Mouse (Mus musculus): ENCODE data around the gene Tma7. TPM values are rescaled to one million over a fixed set of nuclear protein-coding genes. Genes with fewer than 3 reads are reported as not detected.

Tma7 gene
- total and polyA plus RNA-seq, 3 experiments: 366 to 400 TPM; not detected in 1

DNA sequence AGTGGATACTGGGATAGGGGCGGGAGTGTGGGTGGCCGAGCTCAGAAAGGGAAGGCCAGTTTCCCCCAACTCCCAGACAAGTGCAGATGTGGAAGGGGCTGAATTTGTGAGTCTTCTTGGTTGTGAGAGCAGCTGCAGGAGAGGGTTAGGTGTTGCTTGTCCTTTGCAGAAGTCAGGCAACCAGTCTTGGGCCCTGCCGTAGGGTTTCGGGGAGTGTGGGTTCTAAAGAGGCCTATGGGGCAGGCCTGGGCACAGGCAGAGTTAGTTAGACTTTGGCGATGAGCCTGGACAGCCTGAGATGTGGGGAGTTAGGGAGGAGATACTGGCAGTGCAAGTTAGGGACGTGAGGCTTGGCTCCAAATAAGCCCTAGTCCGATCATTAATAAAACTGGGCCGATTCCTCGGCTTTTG is 13.9 kb upstream of the Tma7 start:
- Histone ChIP-seq H3K4me3 (ENCODE audit: control insufficient read depth in 1 of 2, insufficient read depth in 1 of 2, low read depth in 2 of 2, low read length in 2 of 2) (no peak overlapping the region), H3K27me3 (ENCODE audit: control insufficient read depth in 1 of 2, insufficient read depth in 2 of 2, low read length in 2 of 2) (no peaks in the 10 kb centered on the region), H3K36me3 (ENCODE audit: control insufficient read depth in 1 of 2, insufficient read depth in 2 of 2, low read length in 2 of 2) (no peaks in the 10 kb centered on the region), H3K27ac (ENCODE audit: control insufficient read depth, low read depth, low read length) (no peak overlapping the region), H3K79me2 (ENCODE audit: control insufficient read depth, insufficient read depth, low read length, poor library complexity) (no peaks in the 10 kb centered on the region), H3K9me3 (replicated peaks; ENCODE audit: insufficient read depth, low read length) (no peaks in the 10 kb centered on the region), H3K4me1 (ENCODE audit: control insufficient read depth in 1 of 2, insufficient read depth in 2 of 2, low read length in 2 of 2) (no peaks in the 10 kb centered on the region), H3K9ac (ENCODE audit: control insufficient read depth, low read depth, low read length, poor library complexity, severe bottlenecking) (no peak overlapping the region)
- no peak for DNase-seq (ENCODE audit: low read depth, low spot score)
- no peak for TF ChIP-seq POLR2AphosphoS2 (IDR thresholded peaks at IDR 0.05; ENCODE audit: low read length)
- no peak for TF ChIP-seq MYC (IDR thresholded peaks at IDR 0.05; ENCODE audit: low read depth, low read length)
- no peak for TF ChIP-seq CHD2 (IDR thresholded peaks at IDR 0.05; ENCODE audit: low read length)
- no peak for TF ChIP-seq TCF12 (IDR thresholded peaks at IDR 0.05; ENCODE audit: low read depth, low read length)
- no peak for TF ChIP-seq CTCF (IDR thresholded peaks at IDR 0.05 in 2 of 3, conservative IDR thresholded peaks at IDR 0.05 in 1 of 3; ENCODE audit: control insufficient read depth in 1 of 3, insufficient read depth in 1 of 3, low read depth in 2 of 3, low read length in 3 of 3, poor library complexity in 1 of 3, severe bottlenecking in 1 of 3)
- TF ChIP-seq USF2 (IDR thresholded peaks at IDR 0.05; ENCODE audit: borderline replicate concordance in 1 of 2, insufficient read depth in 1 of 2, low read depth in 1 of 2, low read length in 2 of 2): no peak
- TF ChIP-seq MAZ (IDR thresholded peaks at IDR 0.05; ENCODE audit: low read depth, low read length): no peak
- no peak for TF ChIP-seq TAL1 (IDR thresholded peaks at IDR 0.05; ENCODE audit: low read length)
- no peak for TF ChIP-seq GATA1 (IDR thresholded peaks at IDR 0.05; ENCODE audit: low read depth, low read length)
- TF ChIP-seq POLR2AphosphoS5 (IDR thresholded peaks at IDR 0.05; ENCODE audit: borderline replicate concordance, low read depth, low read length): no peak

GRCm38 (mm10) chr9:109095137-109095982 is 13.0 kb upstream of the Tma7 start, which contains the start of gene Plxnb1:
TSS of gene Plxnb1 (plus strand) at chr9:109095389.
- no peak for DNase-seq (ENCODE audit: low read depth, low spot score)
- no peaks in the 10 kb centered on the region for H3K27me3 ChIP-seq (ENCODE audit: control insufficient read depth in 1 of 2, insufficient read depth in 2 of 2, low read length in 2 of 2)
- H3K9me3 ChIP-seq (replicated peaks; ENCODE audit: insufficient read depth, low read length): no peaks in the 10 kb centered on the region
- H3K79me2 ChIP-seq (ENCODE audit: control insufficient read depth, insufficient read depth, low read length, poor library complexity): no peaks in the 10 kb centered on the region
- no peaks in the 10 kb centered on the region for H3K4me1 ChIP-seq (ENCODE audit: control insufficient read depth in 1 of 2, insufficient read depth in 2 of 2, low read length in 2 of 2)
- TF ChIP-seq HCFC1 (IDR thresholded peaks at IDR 0.05; ENCODE audit: low read depth, low read length) (no peak), SIN3A (IDR thresholded peaks at IDR 0.05; ENCODE audit: low read length) (no peak), ZNF384 (IDR thresholded peaks at IDR 0.05; ENCODE audit: low read depth, low read length) (no peak), ZKSCAN1 (IDR thresholded peaks at IDR 0.05; ENCODE audit: low read depth, low read length) (no peak), E2F4 (IDR thresholded peaks at IDR 0.05; ENCODE audit: borderline replicate concordance, low read depth, low read length) (no peak), GABPA (IDR thresholded peaks at IDR 0.05; ENCODE audit: low read depth, low read length) (no peak), MEF2A (IDR thresholded peaks at IDR 0.05; ENCODE audit: extremely low read depth, insufficient replicate concordance, low read depth, low read length, poor library complexity, severe bottlenecking) (no peak), ZMIZ1 (IDR thresholded peaks at IDR 0.05; ENCODE audit: low read depth, low read length) (no peak), MYB (IDR thresholded peaks at IDR 0.05; ENCODE audit: low read depth, low read length) (no peak), CHD1 (IDR thresholded peaks at IDR 0.05; ENCODE audit: low read depth, low read length) (no peak), MAZ (IDR thresholded peaks at IDR 0.05; ENCODE audit: low read depth, low read length) (no peak), ELF1 (IDR thresholded peaks at IDR 0.05; ENCODE audit: low read depth, low read length) (no peak), POLR2A (IDR thresholded peaks at IDR 0.05; ENCODE audit: control insufficient read depth in 1 of 2, insufficient read depth in 1 of 2, low read depth in 1 of 2, low read length in 2 of 2, poor library complexity in 1 of 2) (no peak), JUND (IDR thresholded peaks at IDR 0.05; ENCODE audit: low read depth, low read length) (no peak), TBP (IDR thresholded peaks at IDR 0.05; ENCODE audit: low read depth, low read length) (no peak), NELFE (IDR thresholded peaks at IDR 0.05; ENCODE audit: low read depth, low read length) (no peak), BHLHE40 (IDR thresholded peaks at IDR 0.05; ENCODE audit: borderline replicate concordance, low read depth, low read length) (no peak), EP300 (IDR thresholded peaks at IDR 0.05; ENCODE audit: low read depth in 1 of 2, low read length in 2 of 2) (no peak), TAL1 (IDR thresholded peaks at IDR 0.05; ENCODE audit: low read length) (no peak), RAD21 (IDR thresholded peaks at IDR 0.05; ENCODE audit: low read depth, low read length) (no peak)
- no peak within 1 kb of the TSS for H3K27ac ChIP-seq (ENCODE audit: control insufficient read depth, low read depth, low read length)
- no peak within 1 kb of the TSS for H3K4me3 ChIP-seq (ENCODE audit: control insufficient read depth in 1 of 2, insufficient read depth in 1 of 2, low read depth in 2 of 2, low read length in 2 of 2)
- no peak within 1 kb of the TSS for H3K9ac ChIP-seq (ENCODE audit: control insufficient read depth, low read depth, low read length, poor library complexity, severe bottlenecking)
- H3K36me3 ChIP-seq (ENCODE audit: control insufficient read depth in 1 of 2, insufficient read depth in 2 of 2, low read length in 2 of 2): no peaks in the 10 kb centered on the region

Measured in MEL (cell line).